Mouse (Mus musculus): Measurements from ENCODE around the gene Elovl7. TPM values are rescaled to one million over a fixed set of nuclear protein-coding genes. Genes with fewer than 3 reads are reported as not detected.
A peak's percentile ranks its signal among the peaks of the same experiment; 100 is the strongest.

Elovl7 gene
- polyA plus RNA-seq, 2 experiments = 0.51 to 1.8 TPM

- TF ChIP-seq EP300 (IDR thresholded peaks at IDR 0.05; ENCODE audit: low read depth) = no peak
- no peak for TF ChIP-seq CTCF (IDR thresholded peaks at IDR 0.05; ENCODE audit: low read depth)
- no peaks in the 10 kb centered on the region for H3K36me3 ChIP-seq (replicated peaks; ENCODE audit: control insufficient read depth, insufficient read depth, low read depth)
- 5% methylated on average over 12 of the region's 12 CpGs for WGBS (ENCODE audit: insufficient replicate concordance)
- H3K27me3 ChIP-seq (ENCODE audit: control insufficient read depth, insufficient read depth, low read length) = no peaks in the 10 kb centered on the region
- H3K4me3 ChIP-seq (ENCODE audit: insufficient read depth in 1 of 2, low read depth in 2 of 2, low read length in 2 of 2) = peak overlapping the region; percentile 40 to 64
- H3K4me1 ChIP-seq (replicated peaks; ENCODE audit: control insufficient read depth in 2 of 2, insufficient read depth in 2 of 2, low read length in 1 of 2) = peaks cover 6 to 9% of the 10 kb centered on the region in 2 experiments; a peak in 3 of 4 replicates
- H3K9ac ChIP-seq (replicated peaks) = peak overlapping the region; percentile 34; the same call in 1 of the 2 replicates
- H3K9me3 ChIP-seq (ENCODE audit: control insufficient read depth, low read length) = no peaks in the 10 kb centered on the region
- ATAC-seq (ENCODE audit: insufficient read depth) = peak; percentile 84
- peak overlapping the region; percentile 72 for H3K4me2 ChIP-seq (ENCODE audit: low read depth)
- peak in 2 of 3 experiments; percentile 31 to 54 for DNase-seq (ENCODE audit: low read depth in 3 of 3, low spot score in 3 of 3)
- peak overlapping the region; percentile 32 for H3K27ac ChIP-seq
Observed at GRCm38 (mm10) chr13:108297350-108298093, 83.3 kb downstream of the Elovl7 start.

- Histone ChIP-seq H3K4me1 (replicated peaks; ENCODE audit: control insufficient read depth in 2 of 2, insufficient read depth in 2 of 2, low read length in 1 of 2) (peaks cover 6 to 9% of the 10 kb centered on the region in 2 experiments; a peak in 3 of 4 replicates), H3K36me3 (replicated peaks; ENCODE audit: control insufficient read depth, insufficient read depth, low read depth) (no peaks in the 10 kb centered on the region), H3K4me3 (ENCODE audit: insufficient read depth in 1 of 2, low read depth in 2 of 2, low read length in 2 of 2) (no peak overlapping the region), H3K9ac (replicated peaks) (no peak overlapping the region), H3K27me3 (ENCODE audit: control insufficient read depth, insufficient read depth, low read length) (no peaks in the 10 kb centered on the region), H3K9me3 (ENCODE audit: control insufficient read depth, low read length) (no peaks in the 10 kb centered on the region), H3K27ac (no peak overlapping the region), H3K4me2 (ENCODE audit: low read depth) (no peak overlapping the region)
- DNase-seq (ENCODE audit: low read depth in 3 of 3, low spot score in 3 of 3) = no peak
- TF ChIP-seq CTCF (IDR thresholded peaks at IDR 0.05; ENCODE audit: low read depth) = no peak
- TF ChIP-seq EP300 (IDR thresholded peaks at IDR 0.05; ENCODE audit: low read depth) = no peak
- WGBS (ENCODE audit: insufficient replicate concordance) = 21% methylated on average over 5 of the region's 5 CpGs
- ATAC-seq (ENCODE audit: insufficient read depth) = no peak
Observed at GRCm38 (mm10) chr13:108298241-108298640, 84.0 kb downstream of the Elovl7 start.

GRCm38 (mm10) chr13:108300346-108300950 is 86.2 kb downstream of the Elovl7 start:
- TF ChIP-seq CTCF (IDR thresholded peaks at IDR 0.05; ENCODE audit: low read depth) (peak; percentile 27), EP300 (IDR thresholded peaks at IDR 0.05; ENCODE audit: low read depth) (no peak)
- no peak for ATAC-seq (ENCODE audit: insufficient read depth)
- no peak overlapping the region for H3K27ac ChIP-seq

GRCm38 (mm10) chr13:108301411-108301810 is 87.2 kb downstream of the Elovl7 start:
- no peaks in the 10 kb centered on the region for H3K9me3 ChIP-seq (ENCODE audit: control insufficient read depth, low read length)
- peaks cover 6 to 10% of the 10 kb centered on the region in 2 experiments; a peak in 3 of 4 replicates for H3K4me1 ChIP-seq (replicated peaks; ENCODE audit: control insufficient read depth in 2 of 2, insufficient read depth in 2 of 2, low read length in 1 of 2)
- no peak overlapping the region for H3K9ac ChIP-seq (replicated peaks)
- no peak overlapping the region for H3K4me2 ChIP-seq (ENCODE audit: low read depth)
- ATAC-seq (ENCODE audit: insufficient read depth) (no peak), DNase-seq (ENCODE audit: low read depth in 3 of 3, low spot score in 3 of 3) (no peak)
- no peak overlapping the region for H3K4me3 ChIP-seq (ENCODE audit: insufficient read depth in 1 of 2, low read depth in 2 of 2, low read length in 2 of 2)
- H3K27me3 ChIP-seq (ENCODE audit: control insufficient read depth, insufficient read depth, low read length) = no peaks in the 10 kb centered on the region
- no peaks in the 10 kb centered on the region for H3K36me3 ChIP-seq (replicated peaks; ENCODE audit: control insufficient read depth, insufficient read depth, low read depth)
- TF ChIP-seq CTCF (IDR thresholded peaks at IDR 0.05; ENCODE audit: low read depth) (no peak), EP300 (IDR thresholded peaks at IDR 0.05; ENCODE audit: low read depth) (no peak)
- 63% methylated on average over 7 of the region's 7 CpGs for WGBS (ENCODE audit: insufficient replicate concordance)
- H3K27ac ChIP-seq = no peak overlapping the region

More at GRCm38 (mm10) chr13:108300346-108300950, 86.2 kb downstream of the Elovl7 start:
- no peak for DNase-seq (ENCODE audit: low read depth in 3 of 3, low spot score in 3 of 3)
- no peak overlapping the region for H3K9ac ChIP-seq (replicated peaks)
- H3K27me3 ChIP-seq (ENCODE audit: control insufficient read depth, insufficient read depth, low read length) = no peaks in the 10 kb centered on the region
- 18% methylated on average over 5 of the region's 5 CpGs for WGBS (ENCODE audit: insufficient replicate concordance)
- no peaks in the 10 kb centered on the region for H3K9me3 ChIP-seq (ENCODE audit: control insufficient read depth, low read length)
- H3K4me2 ChIP-seq (ENCODE audit: low read depth) = no peak overlapping the region
- H3K4me1 ChIP-seq (replicated peaks; ENCODE audit: control insufficient read depth in 2 of 2, insufficient read depth in 2 of 2, low read length in 1 of 2) = peaks cover 6 to 10% of the 10 kb centered on the region in 2 experiments; a peak in 3 of 4 replicates
- no peaks in the 10 kb centered on the region for H3K36me3 ChIP-seq (replicated peaks; ENCODE audit: control insufficient read depth, insufficient read depth, low read depth)
- no peak overlapping the region for H3K4me3 ChIP-seq (ENCODE audit: insufficient read depth in 1 of 2, low read depth in 2 of 2, low read length in 2 of 2)
